Mouse (Mus musculus): ENCODE data around the gene Rpl21. TPM values are rescaled to one million over a fixed set of nuclear protein-coding genes. Genes with fewer than 3 reads are reported as not detected.

Rpl21 gene
- polyA plus RNA-seq, 1 experiment from 2014 or later: 546 TPM

DNA sequence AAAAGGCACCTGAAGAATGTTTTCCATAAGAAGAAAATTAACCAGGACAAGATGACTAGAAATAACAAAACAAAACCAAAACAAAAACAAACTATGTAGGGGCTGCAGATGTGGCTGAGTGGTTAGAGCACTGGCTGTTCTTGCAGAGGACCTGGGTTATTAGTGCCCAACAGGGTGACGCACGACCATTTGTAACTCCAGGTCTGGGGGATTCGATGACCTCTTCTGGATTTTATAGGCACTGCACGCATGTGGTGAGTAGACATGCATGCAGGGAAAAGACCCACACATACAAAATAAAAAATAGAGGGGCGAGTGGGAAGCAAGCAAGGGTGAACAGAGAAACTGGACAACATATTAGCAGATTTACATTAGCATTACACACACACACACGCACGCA is 50.4 kb downstream of the Rpl21 start:
- 71% methylated on average over 7 of the region's 7 CpGs for WGBS
- no peak overlapping the region for H3K27ac ChIP-seq (replicated peaks)
- H3K9me3 ChIP-seq: no peaks in the 10 kb centered on the region
- no peaks in the 10 kb centered on the region for H3K36me3 ChIP-seq (replicated peaks)
- no peak overlapping the region for H3K4me3 ChIP-seq
- no peaks in the 10 kb centered on the region; the same call in 1 of the 2 replicates for H3K27me3 ChIP-seq (replicated peaks; ENCODE audit: low read depth, poor library complexity, severe bottlenecking)
- no peaks in the 10 kb centered on the region for H3K4me1 ChIP-seq
- no peak for DNase-seq (ENCODE audit: low spot score)

DNA sequence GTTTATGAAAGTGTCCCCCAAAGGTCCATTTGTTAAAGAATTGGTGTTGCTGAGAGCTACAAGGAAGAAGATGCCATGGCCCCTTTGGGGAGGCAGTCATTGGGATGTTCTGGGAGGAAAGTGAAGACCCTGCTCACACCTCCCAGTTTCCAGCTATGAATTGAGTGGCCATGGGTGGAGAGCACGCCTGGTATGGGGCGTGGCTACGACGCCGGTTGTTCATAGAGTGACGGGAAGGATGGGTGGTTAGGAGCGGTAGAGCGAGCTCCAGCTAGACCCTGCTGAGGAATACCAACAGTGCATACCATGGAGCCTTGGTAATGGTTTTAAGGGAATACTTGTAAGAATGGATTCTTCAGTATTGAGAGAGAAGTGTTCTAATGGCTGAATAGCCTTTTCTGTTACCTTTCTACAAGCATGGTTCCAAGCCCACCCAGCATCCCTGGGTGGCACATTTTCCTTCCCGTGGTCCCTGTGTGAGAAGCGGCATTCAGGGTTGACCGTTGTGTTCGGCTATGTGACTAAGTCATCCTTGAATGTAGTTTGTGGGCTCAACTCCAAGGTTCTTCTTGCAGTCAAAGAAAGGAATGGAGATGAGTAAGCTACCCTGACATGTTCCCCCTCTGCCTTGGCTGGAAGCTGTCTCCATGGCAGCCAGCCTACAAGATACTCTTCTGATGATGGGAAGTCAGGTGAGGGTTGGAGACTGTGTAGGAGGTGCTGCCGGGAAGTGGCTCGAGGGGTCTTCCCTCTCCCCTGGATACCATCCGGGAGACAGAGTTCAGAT is 51.0 kb downstream of the Rpl21 start:
- DNase-seq (ENCODE audit: low spot score): no peak
- WGBS: 85% methylated on average over 15 of the region's 15 CpGs
- Histone ChIP-seq H3K27ac (replicated peaks) (no peak overlapping the region), H3K4me1 (no peaks in the 10 kb centered on the region), H3K4me3 (no peak overlapping the region), H3K27me3 (replicated peaks; ENCODE audit: low read depth, poor library complexity, severe bottlenecking) (no peaks in the 10 kb centered on the region; the same call in 1 of the 2 replicates), H3K36me3 (replicated peaks) (no peaks in the 10 kb centered on the region), H3K9me3 (no peaks in the 10 kb centered on the region)

Other genes starting within 250 kb of the Rpl21 start
- gene Gpr12, start 247.7 kb upstream of the Rpl21 start, polyA plus RNA-seq (2016; fragmentation: Nextera tagmentation; extraction: Ambion mirVana): 0.22 TPM in 1 of 2 replicates, not detected in the other
- 14.7 and 15.4 TPM in 2 replicates for gene Usp12, start 37.9 kb upstream of the Rpl21 start, polyA plus RNA-seq (2016; fragmentation: Nextera tagmentation; extraction: Ambion mirVana)
- gene Rasl11a, start 12.2 kb downstream of the Rpl21 start, polyA plus RNA-seq (2016; fragmentation: Nextera tagmentation; extraction: Ambion mirVana): 33.3 and 34.6 TPM in 2 replicates
- 138 and 145 TPM in 2 replicates for gene Gtf3a, start 115.8 kb downstream of the Rpl21 start, polyA plus RNA-seq (2016; fragmentation: Nextera tagmentation; extraction: Ambion mirVana)
- 20.4 and 24.0 TPM in 2 replicates for gene Mtif3, start 130.9 kb downstream of the Rpl21 start, polyA plus RNA-seq (2016; fragmentation: Nextera tagmentation; extraction: Ambion mirVana)
- gene Lnx2, start 243.7 kb downstream of the Rpl21 start, polyA plus RNA-seq (2016; fragmentation: Nextera tagmentation; extraction: Ambion mirVana): 10.4 and 11.6 TPM in 2 replicates
- 135 and 141 TPM in 2 replicates for gene Polr1d, start 244.2 kb downstream of the Rpl21 start, polyA plus RNA-seq (2016; fragmentation: Nextera tagmentation; extraction: Ambion mirVana)

Measured in embryonic facial prominence, embryonic 10.5 days (tissue).